Mouse (Mus musculus) hindbrain, embryonic 10.5 days (tissue): Measurements from ENCODE around the gene Rabggta. TPM values are rescaled to one million over a fixed set of nuclear protein-coding genes. Genes with fewer than 3 reads are reported as not detected.

Source experiments
- DNase-seq: peaks from one replicate; pipeline ENCODE4 v3.0.0-alpha.2; 2017; ENCODE audit warnings: low spot score
- H3K27ac ChIP-seq: fragments of 300-500 bp; sonication (generic); 2 replicates; pipeline ENCODE4 v1.5.1; 2016; ENCODE audit warnings: mild to moderate bottlenecking, moderate library complexity
- H3K27me3 ChIP-seq: fragments of 300-500 bp; sonication (generic); 2 replicates; pipeline ENCODE4 v1.6.1; 2016; ENCODE audit warnings: mild to moderate bottlenecking; ENCODE audit not compliant: poor library complexity, insufficient read depth, severe bottlenecking
- H3K36me3 ChIP-seq: fragments of 300-500 bp; sonication (generic); 2 replicates; pipeline ENCODE4 v1.6.1; 2016; ENCODE audit warnings: mild to moderate bottlenecking, moderate library complexity
- H3K4me1 ChIP-seq: fragments of 300-500 bp; sonication (generic); replicated peaks from 2 replicates; pipeline ENCODE4 v1.6.1; 2016; ENCODE audit warnings: mild to moderate bottlenecking
- H3K4me3 ChIP-seq: fragments of 300-500 bp; sonication (generic); 2 replicates; pipeline ENCODE4 v1.5.1; 2016; ENCODE audit warnings: mild to moderate bottlenecking, moderate library complexity
- H3K9me3 ChIP-seq: fragments of 300-500 bp; sonication (generic); 2 replicates; pipeline ENCODE4 v1.6.1; 2016; ENCODE audit warnings: mild to moderate bottlenecking, moderate library complexity
- WGBS: fragments of 180-500 bp; shearing (Covaris S2); methylation state at CpG from one replicate; pipeline ENCODE4 v1.1.7; 2016; 5-methylcytosine and 5-hydroxymethylcytosine counted together
- polyA plus RNA-seq: library from polyadenylated mRNA; unstranded; fragments of >200 nt; fragmentation: Nextera tagmentation; extraction: Ambion mirVana; gene quantifications from 2 replicates; pipeline ENCODE4 v1.2.1, GENCODE M21; 2016

Rabggta gene
- polyA plus RNA-seq, 1 experiment from 2014 or later, result 34.7 TPM

DNA sequence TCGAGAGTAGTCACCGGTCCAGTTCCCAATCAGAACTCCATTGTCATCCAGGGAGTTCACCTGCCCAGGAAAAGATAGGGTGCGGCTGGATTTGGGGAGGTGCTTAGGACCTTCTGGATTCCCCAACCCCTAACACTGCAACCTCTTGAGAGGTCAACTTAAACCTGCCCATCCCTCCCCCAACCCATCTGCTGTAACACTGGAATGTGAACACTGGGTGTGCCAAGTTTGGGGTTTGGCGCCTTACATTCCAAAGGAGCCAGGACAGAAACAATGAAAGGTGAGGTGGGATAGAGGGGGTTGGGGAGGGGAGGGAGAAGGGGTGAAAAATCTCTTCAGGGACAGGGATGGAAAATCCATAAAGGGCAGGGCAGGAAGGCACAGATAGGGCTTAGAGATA lies 12.6 kb downstream of the Rabggta start:
- no peak for DNase-seq
- Histone ChIP-seq H3K4me3 (no peak overlapping the region), H3K9me3 (no peaks in the 10 kb centered on the region), H3K4me1 (peaks cover 13% of the 10 kb centered on the region), H3K27me3 (peaks cover 33% of the 10 kb centered on the region), H3K36me3 (no peaks in the 10 kb centered on the region), H3K27ac (no peak overlapping the region)
- 86% methylated on average over 4 of the region's 4 CpGs for WGBS

DNA sequence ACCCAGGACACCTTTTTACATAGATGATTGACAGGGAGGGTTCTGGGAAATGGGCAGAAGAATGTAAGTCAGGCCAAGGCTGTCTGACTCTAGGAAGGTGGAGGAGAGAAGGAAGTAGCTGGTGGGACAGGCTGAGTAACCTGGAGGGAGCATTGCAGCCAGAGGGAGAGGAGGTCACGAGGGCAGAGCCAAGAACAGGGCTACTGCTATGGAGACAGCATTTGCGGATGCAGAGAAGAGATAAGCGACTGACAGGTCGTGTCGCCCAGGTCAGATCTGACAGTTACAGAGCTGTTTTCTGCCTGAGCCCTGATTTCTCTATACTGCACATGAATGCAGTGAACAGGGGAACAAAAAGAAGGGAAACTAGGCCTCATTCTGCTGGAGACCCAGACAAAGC lies 14.7 kb downstream of the Rabggta start:
- no peak overlapping the region for H3K4me3 ChIP-seq
- no peaks in the 10 kb centered on the region for H3K4me1 ChIP-seq
- no peaks in the 10 kb centered on the region for H3K9me3 ChIP-seq
- no peak overlapping the region for H3K27ac ChIP-seq
- H3K36me3 ChIP-seq, result no peaks in the 10 kb centered on the region
- 77% methylated on average over 5 of the region's 5 CpGs for WGBS
- DNase-seq, result no peak
- peaks cover 14% of the 10 kb centered on the region for H3K27me3 ChIP-seq

GRCm38 (mm10) chr14:55706051-55706600 lies 15.9 kb downstream of the Rabggta start:
- no peaks in the 10 kb centered on the region for H3K9me3 ChIP-seq
- 0 out of 2 replicates have a peak, but pooled peaks cover 3% of the 10 kb centered on the region for H3K27me3 ChIP-seq
- WGBS, result 92% methylated on average over 8 of the region's 8 CpGs
- no peak overlapping the region for H3K4me3 ChIP-seq
- H3K27ac ChIP-seq, result no peak overlapping the region
- H3K4me1 ChIP-seq, result 0 out of 2 replicates have a peak, but pooled peaks cover under 1% of the 10 kb centered on the region
- DNase-seq, result no peak
- H3K36me3 ChIP-seq, result no peaks in the 10 kb centered on the region

DNA sequence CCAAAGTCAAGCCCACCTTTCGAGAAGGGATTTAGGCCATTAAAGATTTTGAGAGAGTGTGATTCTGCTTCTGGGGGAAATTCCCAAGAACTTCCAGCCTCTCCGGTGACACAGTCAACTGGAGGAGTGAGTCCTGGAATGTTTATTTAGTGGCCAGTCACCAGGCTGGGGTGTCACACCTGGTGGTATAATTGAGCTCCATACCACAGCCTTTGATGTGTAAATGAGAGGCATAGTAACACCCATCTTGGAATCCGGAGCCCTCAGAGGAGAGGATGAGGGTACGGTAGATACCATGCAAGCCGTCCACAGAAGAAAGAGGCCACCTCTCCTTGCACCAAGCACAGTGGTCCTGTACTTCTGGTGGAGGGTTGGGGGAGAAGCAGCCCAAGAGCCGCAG lies 19.3 kb downstream of the Rabggta start:
- Histone ChIP-seq H3K27ac (no peak overlapping the region), H3K36me3 (no peaks in the 10 kb centered on the region), H3K4me1 (0 out of 2 replicates have a peak, but pooled peaks cover 2% of the 10 kb centered on the region), H3K4me3 (no peak overlapping the region), H3K27me3 (no peaks in the 10 kb centered on the region), H3K9me3 (no peaks in the 10 kb centered on the region)
- WGBS, result 69% methylated on average over 6 of the region's 6 CpGs
- DNase-seq, result no peak

- Histone ChIP-seq H3K27me3 (no peaks in the 10 kb centered on the region), H3K4me3 (no peak overlapping the region), H3K27ac (no peak overlapping the region), H3K36me3 (no peaks in the 10 kb centered on the region), H3K4me1 (0 out of 2 replicates have a peak, but pooled peaks cover 2% of the 10 kb centered on the region), H3K9me3 (no peaks in the 10 kb centered on the region)
- no peak for DNase-seq
- WGBS, result 64% methylated on average over 9 of the region's 9 CpGs
Observed at GRCm38 (mm10) chr14:55701131-55701530, 20.9 kb downstream of the Rabggta start.

GRCm38 (mm10) chr14:55697226-55697625 lies 24.8 kb downstream of the Rabggta start:
- Histone ChIP-seq H3K27me3 (no peaks in the 10 kb centered on the region), H3K36me3 (no peaks in the 10 kb centered on the region), H3K4me3 (no peak overlapping the region), H3K4me1 (0 out of 2 replicates have a peak, but pooled peaks cover 2% of the 10 kb centered on the region), H3K9me3 (peaks cover 8% of the 10 kb centered on the region; the same call in 1 of the 2 replicates), H3K27ac (no peak overlapping the region)
- DNase-seq, result no peak
- 89% methylated on average over 4 of the region's 4 CpGs for WGBS

GRCm38 (mm10) chr14:55689433-55689832 lies 32.6 kb downstream of the Rabggta start:
- no peak overlapping the region for H3K27ac ChIP-seq
- H3K27me3 ChIP-seq, result no peaks in the 10 kb centered on the region
- 79% methylated on average over 10 of the region's 10 CpGs for WGBS
- no peaks in the 10 kb centered on the region for H3K4me1 ChIP-seq
- no peaks in the 10 kb centered on the region for H3K36me3 ChIP-seq
- no peak for DNase-seq
- peaks cover 5% of the 10 kb centered on the region; the same call in 1 of the 2 replicates for H3K9me3 ChIP-seq
- no peak overlapping the region for H3K4me3 ChIP-seq

- DNase-seq, result no peak
- peak overlapping the region; percentile 93 for H3K27ac ChIP-seq
- WGBS, result 17% methylated on average over 3 of the region's 3 CpGs
- peaks cover 13% of the 10 kb centered on the region for H3K4me1 ChIP-seq
- no peaks in the 10 kb centered on the region for H3K27me3 ChIP-seq
- no peaks in the 10 kb centered on the region for H3K9me3 ChIP-seq
- H3K4me3 ChIP-seq, result peak overlapping the region; percentile 93
- H3K36me3 ChIP-seq, result peaks cover 36% of the 10 kb centered on the region
Observed at GRCm38 (mm10) chr14:55682118-55682493, 40.0 kb downstream of the Rabggta start.

GRCm38 (mm10) chr14:55681160-55682117 lies 40.6 kb downstream of the Rabggta start, which contains the start of gene Tinf2:
Gene Tinf2, minus strand, starts transcription at chr14:55681820.
- Histone ChIP-seq H3K27ac (peak within 1 kb of the TSS; percentile 93), H3K36me3 (peaks cover 42% of the 10 kb centered on the region), H3K9me3 (no peaks in the 10 kb centered on the region), H3K27me3 (no peaks in the 10 kb centered on the region), H3K4me1 (peaks cover 13% of the 10 kb centered on the region), H3K4me3 (peak within 1 kb of the TSS; percentile 93)
- peak; percentile 95 for DNase-seq
- WGBS, result under 1% methylated on average over 66 of the region's 66 CpGs

GRCm38 (mm10) chr14:55677615-55678014 lies 44.4 kb downstream of the Rabggta start:
- WGBS, result 85% methylated on average over 4 of the region's 4 CpGs
- Histone ChIP-seq H3K4me3 (no peak overlapping the region), H3K9me3 (no peaks in the 10 kb centered on the region), H3K4me1 (peaks cover 19% of the 10 kb centered on the region), H3K27ac (no peak overlapping the region), H3K36me3 (peaks cover 60% of the 10 kb centered on the region), H3K27me3 (no peaks in the 10 kb centered on the region)
- DNase-seq, result no peak

- 79% methylated on average over 7 of the region's 7 CpGs for WGBS
- Histone ChIP-seq H3K27me3 (no peaks in the 10 kb centered on the region), H3K27ac (peak overlapping the region; percentile 96; the same call in 1 of the 2 replicates)
Observed at GRCm38 (mm10) chr14:55672741-55673060, 49.4 kb downstream of the Rabggta start.

DNA sequence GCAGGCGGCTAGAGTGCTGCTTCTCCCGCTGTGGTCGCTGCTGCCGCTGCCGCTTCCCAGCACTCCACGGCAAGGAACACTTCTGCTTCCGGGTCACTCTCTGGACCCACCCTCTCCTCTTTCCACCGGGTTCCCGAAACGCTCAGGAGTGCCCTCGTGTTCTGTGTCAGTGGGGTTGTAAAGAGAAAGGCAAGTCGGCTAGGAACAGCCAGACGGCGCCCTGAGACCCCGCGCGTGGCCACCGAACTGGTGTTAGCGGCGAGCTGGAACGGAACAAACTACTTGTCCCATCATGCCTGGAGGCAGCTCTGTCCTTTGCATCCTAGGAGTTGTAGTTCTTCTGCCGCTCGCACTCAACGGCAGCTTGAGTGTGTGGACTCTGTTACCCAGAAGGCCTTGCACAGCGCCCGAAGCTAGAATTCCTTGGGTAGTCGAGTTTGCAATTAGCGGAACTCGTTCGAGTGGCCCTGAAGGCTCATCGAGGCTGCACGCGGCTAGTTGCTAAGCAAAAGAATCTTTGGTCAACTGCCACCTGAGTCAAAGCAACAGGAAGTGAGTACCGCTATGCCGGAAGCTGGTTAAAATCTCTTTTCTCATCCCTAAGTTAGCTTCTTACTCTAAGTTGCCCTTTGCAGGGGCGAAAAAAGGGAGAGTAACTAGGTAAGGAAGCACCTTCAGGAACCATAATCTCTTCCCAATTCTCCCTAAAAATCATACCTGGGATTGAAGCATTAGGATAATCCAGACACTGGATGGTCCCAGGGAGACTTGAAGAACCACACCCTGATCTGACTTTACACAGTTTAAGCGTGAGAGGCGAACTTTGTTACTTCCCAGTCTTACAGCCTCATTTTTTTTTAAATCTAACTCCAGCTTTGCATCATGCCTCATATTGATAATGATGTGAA lies 50.0 kb downstream of the Rabggta start, which contains the start of the genes Gmpr2 and Nedd8:
Gene Gmpr2, plus strand, starts transcription at position 109 of the 908 bp plus-strand sequence.
Gene Nedd8, minus strand, starts transcription at position 292 of the 908 bp plus-strand sequence.
- peak within 1 kb of the TSS; percentile 96 for H3K27ac ChIP-seq
- H3K9me3 ChIP-seq, result no peaks in the 10 kb centered on the region
- no peaks in the 10 kb centered on the region for H3K27me3 ChIP-seq
- WGBS, result 1% methylated on average over 38 of the region's 38 CpGs
- peaks cover 21% of the 10 kb centered on the region for H3K4me1 ChIP-seq
- peak; percentile 92 for DNase-seq
- peak within 1 kb of the TSS; percentile 74 for H3K4me3 ChIP-seq
- H3K36me3 ChIP-seq, result peaks cover 38% of the 10 kb centered on the region

More at GRCm38 (mm10) chr14:55672741-55673060, 49.4 kb downstream of the Rabggta start:
- DNase-seq, result no peak
- Histone ChIP-seq H3K4me1 (peaks cover 21% of the 10 kb centered on the region), H3K4me3 (peak overlapping the region; percentile 74), H3K9me3 (no peaks in the 10 kb centered on the region), H3K36me3 (peaks cover 44% of the 10 kb centered on the region)
